Mouse (Mus musculus): ENCODE results near the gene Rgs14. TPM values are rescaled to one million over a fixed set of nuclear protein-coding genes. Genes with fewer than 3 reads are reported as not detected.

Rgs14 gene
- polyA plus RNA-seq, 1 experiment from 2014 or later, result 0.81 TPM

GRCm38 (mm10) chr13:55408546-55409120 is 39.1 kb downstream of the Rgs14 start:
- peaks cover 4% of the 10 kb centered on the region; the same call in 1 of the 2 replicates for H3K27me3 ChIP-seq (replicated peaks)
- WGBS, result 88% methylated on average over 19 of the region's 19 CpGs
- no peak overlapping the region for H3K27ac ChIP-seq (replicated peaks)
- H3K4me1 ChIP-seq, result peaks cover 22% of the 10 kb centered on the region
- ATAC-seq (ENCODE audit: low FRiP score), result no peak
- H3K9me3 ChIP-seq (replicated peaks), result no peaks in the 10 kb centered on the region
- H3K36me3 ChIP-seq, result no peaks in the 10 kb centered on the region
- no peak overlapping the region for H3K4me2 ChIP-seq
- no peak overlapping the region for H3K4me3 ChIP-seq (replicated peaks)
- H3K9ac ChIP-seq (replicated peaks), result no peak overlapping the region

- Histone ChIP-seq H3K27ac (replicated peaks) (no peak overlapping the region), H3K27me3 (replicated peaks) (peaks cover 12% of the 10 kb centered on the region), H3K9me3 (replicated peaks) (no peaks in the 10 kb centered on the region), H3K4me2 (no peak overlapping the region), H3K4me3 (replicated peaks) (no peak overlapping the region), H3K9ac (replicated peaks) (no peak overlapping the region), H3K36me3 (no peaks in the 10 kb centered on the region), H3K4me1 (peaks cover 8% of the 10 kb centered on the region)
- no peak for ATAC-seq (ENCODE audit: low FRiP score)
- 77% methylated on average over 7 of the region's 7 CpGs for WGBS
Observed at GRCm38 (mm10) chr13:55411826-55412225, 42.3 kb downstream of the Rgs14 start.

- 86% methylated on average over 13 of the region's 13 CpGs for WGBS
- Histone ChIP-seq H3K4me1 (peaks cover 9% of the 10 kb centered on the region), H3K4me3 (replicated peaks) (no peak overlapping the region), H3K9ac (replicated peaks) (no peak overlapping the region), H3K4me2 (no peak overlapping the region), H3K27ac (replicated peaks) (no peak overlapping the region), H3K9me3 (replicated peaks) (no peaks in the 10 kb centered on the region), H3K36me3 (no peaks in the 10 kb centered on the region), H3K27me3 (replicated peaks) (peaks cover 12% of the 10 kb centered on the region)
- no peak for ATAC-seq (ENCODE audit: low FRiP score)
Observed at GRCm38 (mm10) chr13:55412643-55413307, 43.2 kb downstream of the Rgs14 start.

- Histone ChIP-seq H3K27me3 (replicated peaks) (peaks cover 18% of the 10 kb centered on the region), H3K36me3 (no peaks in the 10 kb centered on the region), H3K9me3 (replicated peaks) (no peaks in the 10 kb centered on the region), H3K4me3 (replicated peaks) (no peak overlapping the region), H3K4me2 (no peak overlapping the region), H3K9ac (replicated peaks) (no peak overlapping the region), H3K27ac (replicated peaks) (no peak overlapping the region), H3K4me1 (peaks cover 14% of the 10 kb centered on the region)
- ATAC-seq (ENCODE audit: low FRiP score), result no peak
- 84% methylated on average over 12 of the region's 12 CpGs for WGBS
Observed at GRCm38 (mm10) chr13:55413333-55413732, 43.8 kb downstream of the Rgs14 start.

- 4% methylated on average over 41 of the region's 41 CpGs for WGBS
- peak; percentile 61; the same call in 1 of the 2 replicates for ATAC-seq (ENCODE audit: low FRiP score)
- Histone ChIP-seq H3K9ac (replicated peaks) (peak within 1 kb of the TSS; percentile 34), H3K4me2 (peak within 1 kb of the TSS; percentile 66), H3K4me1 (peaks cover 16% of the 10 kb centered on the region), H3K27me3 (replicated peaks) (peaks cover 30% of the 10 kb centered on the region), H3K36me3 (no peaks in the 10 kb centered on the region), H3K9me3 (replicated peaks) (no peaks in the 10 kb centered on the region), H3K27ac (replicated peaks) (no peak within 1 kb of the TSS), H3K4me3 (replicated peaks) (peak within 1 kb of the TSS; percentile 41)
Observed at GRCm38 (mm10) chr13:55414743-55415380, 45.3 kb downstream of the Rgs14 start, which contains the start of gene Pfn3. TSS of gene Pfn3 (minus strand) at chr13:55415232.

- H3K27me3 ChIP-seq (replicated peaks), result peaks cover 58% of the 10 kb centered on the region
- peak overlapping the region; percentile 34; the same call in 1 of the 2 replicates for H3K9ac ChIP-seq (replicated peaks)
Observed at GRCm38 (mm10) chr13:55418004-55418403, 48.5 kb downstream of the Rgs14 start.

GRCm38 (mm10) chr13:55419142-55419541 is 49.6 kb downstream of the Rgs14 start:
- 86% methylated on average over 5 of the region's 5 CpGs for WGBS
- ATAC-seq (ENCODE audit: low FRiP score), result no peak

More at GRCm38 (mm10) chr13:55418004-55418403, 48.5 kb downstream of the Rgs14 start:
- WGBS, result 9% methylated on average over 12 of the region's 12 CpGs
- no peak for ATAC-seq (ENCODE audit: low FRiP score)
- H3K27ac ChIP-seq (replicated peaks), result no peak overlapping the region
- no peaks in the 10 kb centered on the region for H3K36me3 ChIP-seq
- H3K4me2 ChIP-seq, result peak overlapping the region; percentile 47
- H3K4me1 ChIP-seq, result peaks cover 31% of the 10 kb centered on the region
- no peaks in the 10 kb centered on the region for H3K9me3 ChIP-seq (replicated peaks)
- H3K4me3 ChIP-seq (replicated peaks), result 0 out of 2 replicates have a peak overlapping the region, but pooled peaks have one; percentile 12

GRCm38 (mm10) chr13:55420018-55420932 is 50.7 kb downstream of the Rgs14 start:
- peak; percentile 36; the same call in 1 of the 2 replicates for ATAC-seq (ENCODE audit: low FRiP score)
- H3K9ac ChIP-seq (replicated peaks), result 0 out of 2 replicates have a peak overlapping the region, but pooled peaks have one; percentile 32
- peaks cover 24% of the 10 kb centered on the region for H3K4me1 ChIP-seq
- peaks cover 46% of the 10 kb centered on the region for H3K27me3 ChIP-seq (replicated peaks)
- H3K36me3 ChIP-seq, result no peaks in the 10 kb centered on the region
- H3K4me3 ChIP-seq (replicated peaks), result peak overlapping the region; percentile 29; the same call in 1 of the 2 replicates
- no peaks in the 10 kb centered on the region for H3K9me3 ChIP-seq (replicated peaks)
- WGBS, result 32% methylated on average over 51 of the region's 51 CpGs
- peak overlapping the region; percentile 53 for H3K4me2 ChIP-seq
- H3K27ac ChIP-seq (replicated peaks), result no peak overlapping the region

More at GRCm38 (mm10) chr13:55419142-55419541, 49.6 kb downstream of the Rgs14 start:
- no peak overlapping the region for H3K27ac ChIP-seq (replicated peaks)
- H3K4me3 ChIP-seq (replicated peaks), result no peak overlapping the region
- H3K36me3 ChIP-seq, result no peaks in the 10 kb centered on the region
- H3K27me3 ChIP-seq (replicated peaks), result peaks cover 49% of the 10 kb centered on the region
- no peak overlapping the region for H3K4me2 ChIP-seq
- no peaks in the 10 kb centered on the region for H3K9me3 ChIP-seq (replicated peaks)
- H3K4me1 ChIP-seq, result peaks cover 31% of the 10 kb centered on the region
- no peak overlapping the region for H3K9ac ChIP-seq (replicated peaks)

GRCm38 (mm10) chr13:55420933-55421800 is 51.6 kb downstream of the Rgs14 start:
- Histone ChIP-seq H3K9ac (replicated peaks) (peak overlapping the region; percentile 32), H3K27me3 (replicated peaks) (peaks cover 46% of the 10 kb centered on the region)
- WGBS, result 16% methylated on average over 35 of the region's 35 CpGs

GRCm38 (mm10) chr13:55426613-55427012 is 57.1 kb downstream of the Rgs14 start, which contains the start of gene F12:
TSS of gene F12 (minus strand) at chr13:55426793.
- Histone ChIP-seq H3K27me3 (replicated peaks) (peaks cover 11% of the 10 kb centered on the region), H3K4me3 (replicated peaks) (no peak within 1 kb of the TSS), H3K4me2 (no peak within 1 kb of the TSS), H3K27ac (replicated peaks) (no peak within 1 kb of the TSS), H3K9ac (replicated peaks) (no peak within 1 kb of the TSS), H3K36me3 (no peaks in the 10 kb centered on the region), H3K4me1 (peaks cover under 1% of the 10 kb centered on the region; the same call in 1 of the 2 replicates), H3K9me3 (replicated peaks) (no peaks in the 10 kb centered on the region)
- ATAC-seq (ENCODE audit: low FRiP score), result no peak
- 90% methylated on average over 10 of the region's 10 CpGs for WGBS

More at GRCm38 (mm10) chr13:55420933-55421800, 51.6 kb downstream of the Rgs14 start:
- H3K9me3 ChIP-seq (replicated peaks), result no peaks in the 10 kb centered on the region
- peak overlapping the region; percentile 53 for H3K4me2 ChIP-seq
- no peak overlapping the region for H3K27ac ChIP-seq (replicated peaks)
- H3K36me3 ChIP-seq, result no peaks in the 10 kb centered on the region
- H3K4me3 ChIP-seq (replicated peaks), result peak overlapping the region; percentile 29
- H3K4me1 ChIP-seq, result peaks cover 24% of the 10 kb centered on the region
- ATAC-seq (ENCODE audit: low FRiP score), result peak; percentile 67; the same call in 1 of the 2 replicates

Data from neural tube, embryonic 15.5 days (tissue).